Mouse (Mus musculus): ENCODE measurements around the gene Ppef1. TPM values are rescaled to one million over a fixed set of nuclear protein-coding genes. Genes with fewer than 3 reads are reported as not detected.

The Ppef1 gene
- polyA plus RNA-seq, 1 experiment, result 1.1 TPM

GRCm38 (mm10) chrX:160583589-160583988 is 152.0 kb downstream of the Ppef1 start:
- H3K36me3 ChIP-seq (ENCODE audit: control insufficient read depth, insufficient read depth), result no peaks in the 10 kb centered on the region
- TF ChIP-seq E2F4 (IDR thresholded peaks at IDR 0.05; ENCODE audit: insufficient read depth), result no peak
- no peak for TF ChIP-seq TCF12 (IDR thresholded peaks at IDR 0.05; ENCODE audit: insufficient read depth, poor library complexity, severe bottlenecking)
- no peak for TF ChIP-seq POLR2A (IDR thresholded peaks at IDR 0.05; ENCODE audit: insufficient read length, low read depth)
- TF ChIP-seq REST (IDR thresholded peaks at IDR 0.05; ENCODE audit: insufficient read depth, insufficient read length), result no peak
- TF ChIP-seq USF1 (IDR thresholded peaks at IDR 0.05; ENCODE audit: low read depth), result no peak
- no peak for TF ChIP-seq POLR2AphosphoS2 (IDR thresholded peaks at IDR 0.05; ENCODE audit: insufficient read length, low read depth)
- TF ChIP-seq SRF (IDR thresholded peaks at IDR 0.05; ENCODE audit: control insufficient read depth, insufficient read length, low read depth), result no peak
- TF ChIP-seq TCF3 (IDR thresholded peaks at IDR 0.05; ENCODE audit: insufficient read length, low read depth), result no peak
- TF ChIP-seq MYOG (IDR thresholded peaks at IDR 0.05; ENCODE audit: control insufficient read depth in 1 of 3, insufficient read depth in 1 of 3, insufficient read length in 2 of 3, low read depth in 2 of 3), result no peak
- no peak for TF ChIP-seq CEBPB (IDR thresholded peaks at IDR 0.05; ENCODE audit: insufficient read depth, poor library complexity, severe bottlenecking)
- no peak for TF ChIP-seq MYOD1 (IDR thresholded peaks at IDR 0.05; ENCODE audit: control insufficient read depth in 1 of 3, insufficient read length in 2 of 3, low read depth in 2 of 3)

More at GRCm38 (mm10) chrX:160583589-160583988, 152.0 kb downstream of the Ppef1 start:
- H3K79me2 ChIP-seq (ENCODE audit: control insufficient read depth, insufficient read depth), result no peaks in the 10 kb centered on the region
- no peak overlapping the region for H3ac ChIP-seq (ENCODE audit: control insufficient read depth, insufficient read length)
- no peaks in the 10 kb centered on the region for H3K27me3 ChIP-seq (ENCODE audit: control insufficient read depth, insufficient read depth, insufficient read length)
- no peak overlapping the region for H3K4me3 ChIP-seq
- H3K4me2 ChIP-seq (ENCODE audit: low read depth), result no peak overlapping the region

Other genes with a start within 250 kb of the Ppef1 start
- gene Phka2, start 233.6 kb downstream of the Ppef1 start, polyA plus RNA-seq (2012; fragmentation: generic; extraction: Trizol), result 12.1 TPM
- gene Rs1, start 32.2 kb upstream of the Ppef1 start, polyA plus RNA-seq (2012; fragmentation: generic; extraction: Trizol), result 0.02 TPM
- gene Gja6, start 171.3 kb upstream of the Ppef1 start, polyA plus RNA-seq (2012; fragmentation: generic; extraction: Trizol), result 0.19 TPM